Mouse (Mus musculus) left cerebral cortex, postnatal 25 days (tissue): Measurements from ENCODE around the gene Lyrm9. TPM values are rescaled to one million over a fixed set of nuclear protein-coding genes. Genes with fewer than 3 reads are reported as not detected.

ENCODE experiments used
- DNase-seq, 2 experiments: peaks; one replicate each; pipeline ENCODE4 v3.0.0; 2022; ENCODE audit warnings: low spot score in 2 of 2, mixed read lengths in 1 of 2
- intact Hi-C: fragments of 180-260 bp; cut with DNase I; formaldehyde crosslinking; loops from one replicate; pipeline ENCODE4 v1.15.1; 2025
- total RNA-seq, 2 experiments: library from RNA; stranded (reverse); gene quantifications; 2 replicates each; pipeline ENCODE4 v1.2.3; 2021

Lyrm9 gene
- total RNA-seq, result 10 to 100 TPM; 29.6 to 33.6 TPM

DNA sequence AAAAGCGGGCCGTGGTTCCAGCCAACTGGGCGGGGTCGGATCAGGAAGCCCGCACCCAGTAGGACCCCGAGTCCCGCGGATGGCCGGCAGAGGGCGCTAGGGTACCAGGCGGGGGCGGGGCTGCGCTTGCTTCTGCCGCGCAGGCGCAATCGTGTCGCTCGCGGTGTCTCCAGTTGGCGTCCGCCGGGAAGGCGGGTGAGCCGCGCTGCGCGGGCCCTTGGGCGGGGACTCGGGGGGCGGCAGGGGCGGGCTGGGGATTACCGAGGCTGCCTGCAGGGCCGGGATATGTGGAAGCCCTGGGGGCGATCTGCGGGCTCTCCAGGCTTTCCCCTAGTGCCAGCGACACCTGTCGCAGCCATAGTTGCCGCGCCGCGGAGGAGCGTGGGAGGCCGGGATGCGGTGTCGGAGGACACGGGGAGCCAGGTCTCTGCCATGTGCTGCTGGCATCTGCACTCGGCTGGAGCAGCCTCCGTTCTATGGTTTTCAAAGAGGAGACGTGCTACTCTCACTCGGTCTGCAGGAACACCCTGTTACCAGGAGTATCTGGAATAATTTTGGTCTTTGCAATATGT is at the start of gene Lyrm9:
TSS of gene Lyrm9 (plus strand) at position 143 of the 572 bp plus-strand sequence.
- intact Hi-C loops, result loop anchor here (1.0 to 5.0 kb wide), 4 partner anchors 22 to 184 kb away; partner anchors contain the start of gene Nlk
- DNase-seq, result peak; percentile 93

DNA sequence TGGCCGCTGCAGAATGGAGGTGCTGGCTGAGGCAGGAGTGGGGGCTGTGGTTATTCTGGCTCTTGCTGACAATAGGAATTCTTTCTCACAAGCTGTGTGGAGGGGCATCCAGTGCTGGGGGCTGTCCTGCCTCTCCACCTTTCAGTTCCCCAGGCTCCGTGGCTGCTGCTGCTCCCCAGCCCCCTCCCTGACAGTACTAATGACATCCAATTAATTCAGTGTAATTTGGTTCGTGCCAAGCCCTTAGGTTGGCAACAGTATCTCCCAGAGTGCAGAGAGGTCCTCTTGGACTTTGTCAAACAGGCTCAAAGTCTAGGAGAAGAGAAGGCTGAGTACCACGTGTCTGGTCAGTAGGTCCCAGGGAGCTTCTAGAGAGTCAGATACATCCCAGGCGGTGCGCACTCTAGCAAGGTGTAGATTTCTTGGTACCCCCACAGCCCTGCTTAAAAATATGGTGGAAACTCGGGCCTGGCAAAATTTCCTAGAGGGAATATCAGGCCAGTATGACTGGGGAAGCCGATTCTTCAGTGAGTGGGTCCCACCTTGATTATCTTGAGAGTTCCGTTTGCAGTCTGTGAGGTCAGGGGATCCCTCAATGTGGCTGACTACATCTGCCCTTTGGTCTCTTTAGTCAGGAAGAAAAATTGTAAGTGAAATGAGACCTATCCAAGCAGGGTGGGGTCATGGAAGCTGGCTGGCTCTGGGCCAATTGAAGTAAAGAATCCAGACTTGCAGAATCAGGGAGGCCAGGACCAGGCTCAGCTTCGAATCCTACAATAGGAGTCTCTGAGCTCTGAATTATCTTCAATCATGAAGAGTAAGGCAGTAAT is 48.3 kb upstream of the Lyrm9 start:
- no peak for DNase-seq
- intact Hi-C loops, result no loop called here

DNA sequence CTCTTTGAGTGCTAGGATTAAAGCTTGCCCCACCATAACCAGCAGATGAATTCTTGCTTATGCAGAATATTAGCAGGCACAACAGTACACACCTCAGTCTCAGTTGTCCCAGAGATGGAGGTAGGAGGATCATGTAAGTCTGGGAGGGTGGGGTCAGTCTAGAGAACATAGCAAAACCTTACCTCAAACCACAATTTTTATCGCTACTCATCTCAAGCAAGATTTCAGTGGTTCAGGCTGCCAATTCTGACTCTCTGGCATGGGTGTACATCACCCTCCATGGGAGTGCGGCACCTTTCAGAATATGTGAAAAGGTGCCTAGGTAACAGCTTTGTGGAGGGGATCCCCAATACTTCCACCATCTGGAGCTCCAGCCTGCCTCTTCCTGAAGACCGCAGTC is 46.4 kb upstream of the Lyrm9 start:
- no peak for DNase-seq
- intact Hi-C loops, result no loop called here

DNA sequence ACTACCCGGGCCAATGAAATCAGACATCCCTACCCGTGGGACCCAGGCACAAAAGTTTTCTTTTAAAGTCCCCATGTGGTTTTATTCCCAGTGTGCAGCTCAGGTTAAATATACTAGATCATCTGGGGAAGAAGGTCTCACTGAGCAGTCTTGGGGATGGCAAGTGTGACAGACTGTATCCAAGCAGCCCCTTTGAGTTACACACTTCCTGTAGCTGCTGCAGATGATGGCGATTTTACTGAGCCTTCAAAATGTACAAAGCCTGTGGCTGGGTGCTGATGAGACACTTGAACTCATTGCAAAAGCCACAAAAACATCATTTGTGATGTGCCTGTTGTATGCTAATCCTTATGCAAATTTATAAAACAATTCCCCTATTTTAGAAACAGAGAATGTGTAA is 45.8 kb upstream of the Lyrm9 start:
- intact Hi-C loops, result no loop called here
- DNase-seq, result no peak

DNA sequence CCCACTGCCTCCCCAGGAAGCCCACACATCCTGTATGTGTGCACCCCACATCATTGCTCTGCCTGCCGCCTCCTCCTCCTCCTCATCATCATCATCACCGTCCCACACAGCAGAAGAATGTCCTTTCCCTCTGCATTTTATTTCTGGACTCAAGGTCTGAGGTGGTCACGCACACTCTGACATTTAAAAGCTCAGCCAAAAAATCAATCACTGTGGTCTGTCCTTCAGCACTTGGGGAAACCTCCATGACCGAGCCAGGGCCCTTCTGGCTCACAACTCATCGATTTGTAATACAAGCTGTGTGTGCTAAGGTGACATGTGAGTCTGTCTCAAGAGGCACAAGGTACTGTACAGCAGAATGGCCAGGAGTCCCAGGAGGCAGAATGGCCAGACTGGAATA is 44.1 kb upstream of the Lyrm9 start:
- no peak for DNase-seq
- intact Hi-C loops, result no loop called here

DNA sequence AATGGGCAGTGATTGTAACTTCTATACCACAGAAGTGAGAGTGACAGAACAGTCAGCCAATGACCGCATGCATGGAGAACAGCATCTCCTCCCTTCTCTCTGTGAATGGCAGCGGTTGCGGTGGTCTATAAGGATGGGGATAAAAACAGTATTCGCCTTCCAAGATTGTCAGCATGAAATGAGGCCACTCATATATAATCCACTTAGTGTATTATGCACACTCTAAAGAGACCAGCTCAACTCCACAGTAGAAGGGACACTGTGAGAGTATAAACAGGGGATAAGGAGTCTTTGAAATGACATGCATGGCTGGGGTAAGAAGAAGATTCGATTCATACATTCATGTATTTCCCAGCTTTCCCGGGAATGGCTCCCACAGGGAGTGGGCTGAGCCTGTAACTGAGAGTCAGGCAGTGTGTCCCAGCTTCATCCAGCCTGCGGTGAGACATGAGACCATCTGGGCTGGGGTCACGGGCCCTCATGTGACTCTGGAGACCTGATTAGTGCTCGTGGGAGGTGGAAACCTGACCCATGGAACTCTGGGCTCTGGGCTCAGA is 43.5 kb upstream of the Lyrm9 start:
- peak in 1 of 2 experiments; percentile 51 for DNase-seq
- intact Hi-C loops, result no loop called here

DNA sequence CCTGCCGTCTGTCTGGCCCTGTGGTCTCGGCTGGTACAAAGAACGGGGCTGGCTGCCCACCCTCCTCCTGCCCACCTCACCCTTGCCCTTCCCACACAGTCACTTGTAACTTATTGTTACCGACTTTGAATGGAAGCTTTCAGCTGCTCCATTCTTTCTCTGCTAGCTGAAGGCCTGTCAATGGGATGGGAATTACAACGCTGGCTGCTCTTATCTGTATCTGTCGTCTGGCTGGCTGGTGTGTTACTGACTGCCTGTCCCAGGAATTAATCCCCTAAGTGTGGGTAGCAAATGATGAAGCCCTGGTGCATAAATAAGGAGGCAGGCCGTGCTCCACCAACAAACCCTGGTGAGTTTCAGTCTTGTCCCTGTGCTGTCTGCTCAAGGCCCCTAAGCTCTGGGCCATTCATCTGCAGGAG is 40.4 kb upstream of the Lyrm9 start:
- no peak for DNase-seq
- intact Hi-C loops, result no loop called here

DNA sequence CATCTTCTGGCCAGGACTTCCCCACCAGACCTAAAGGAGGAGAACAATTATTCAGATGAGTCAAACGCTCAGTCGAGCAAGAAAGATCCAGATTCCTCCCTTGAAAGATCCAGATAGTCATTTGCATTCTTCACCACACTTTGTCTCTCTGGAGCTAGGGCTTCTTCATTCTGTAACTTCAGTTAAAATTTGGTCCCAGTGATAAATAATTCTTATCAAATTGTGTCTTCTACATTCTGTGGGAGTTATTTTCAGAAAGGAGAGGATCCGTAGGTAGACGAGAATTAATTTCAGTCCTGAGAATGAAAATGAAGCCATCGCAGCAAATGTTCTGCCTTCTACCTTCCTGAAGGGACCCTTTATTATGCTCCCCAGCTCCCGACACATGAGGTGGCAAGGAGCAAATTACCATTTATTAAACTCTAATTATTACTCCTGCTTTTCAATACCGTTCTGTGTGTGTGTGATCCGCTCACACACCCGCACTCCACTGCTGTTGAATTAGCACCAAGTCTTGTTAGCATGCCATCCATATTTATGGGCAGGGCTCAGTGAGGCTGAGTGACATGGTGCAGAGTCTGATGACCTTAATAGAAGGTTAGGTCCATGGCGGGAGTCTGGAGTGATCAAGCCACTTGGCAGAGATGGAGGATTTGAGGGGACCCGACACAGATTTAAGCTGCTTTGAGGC is 36.9 kb upstream of the Lyrm9 start:
- intact Hi-C loops, result loop anchor here (5.0 kb wide), 1 partner anchor 32 kb away; no protein-coding TSS in a partner anchor
- DNase-seq, result no peak

DNA sequence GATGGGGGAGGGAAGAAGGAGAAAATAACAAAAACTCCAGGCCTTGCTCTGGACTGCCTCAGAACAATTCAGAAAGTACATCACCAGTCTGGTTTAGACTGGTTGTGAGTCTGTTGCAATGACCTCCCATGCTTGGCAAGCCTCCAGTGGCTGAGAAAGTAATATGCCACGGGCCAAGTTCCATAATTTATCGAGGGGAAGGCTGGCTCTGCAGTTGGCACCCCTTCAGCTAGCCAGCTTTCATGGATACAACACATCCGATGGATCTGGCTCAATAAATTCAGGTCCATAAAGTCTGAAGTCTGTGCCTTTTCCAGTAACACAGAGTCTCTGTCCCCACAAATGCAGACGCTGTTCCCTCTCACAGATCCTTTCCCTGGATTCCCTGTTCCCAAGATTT is 34.8 kb upstream of the Lyrm9 start:
- intact Hi-C loops, result loop anchor here (5.0 kb wide), 1 partner anchor 34 kb away; no protein-coding TSS in a partner anchor
- peak; percentile 30 to 42 for DNase-seq

DNA sequence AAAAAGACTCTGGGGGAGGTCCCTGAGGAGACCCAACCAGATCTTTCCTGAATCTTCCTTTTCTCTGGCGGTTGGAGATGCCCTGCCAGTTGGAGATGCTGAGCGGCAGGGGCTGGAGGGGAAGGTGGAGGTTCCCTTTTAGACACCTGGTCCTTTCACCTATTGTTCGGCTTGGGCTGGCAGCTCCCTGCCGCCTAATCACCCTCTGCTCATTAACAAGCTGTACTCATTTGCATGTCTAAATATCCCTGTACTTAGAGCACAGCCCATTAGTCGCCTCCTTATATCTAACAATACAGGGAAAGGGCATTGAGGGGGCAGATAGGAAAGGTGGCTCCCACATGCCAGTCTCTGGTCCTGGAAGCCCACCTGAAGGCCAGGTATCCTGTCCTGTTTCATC is 34.3 kb upstream of the Lyrm9 start:
- no peak for DNase-seq
- intact Hi-C loops, result loop anchor here (1.0 to 5.0 kb wide), 4 partner anchors 13 to 66 kb away; partner anchors contain the start of gene Lyrm9

DNA sequence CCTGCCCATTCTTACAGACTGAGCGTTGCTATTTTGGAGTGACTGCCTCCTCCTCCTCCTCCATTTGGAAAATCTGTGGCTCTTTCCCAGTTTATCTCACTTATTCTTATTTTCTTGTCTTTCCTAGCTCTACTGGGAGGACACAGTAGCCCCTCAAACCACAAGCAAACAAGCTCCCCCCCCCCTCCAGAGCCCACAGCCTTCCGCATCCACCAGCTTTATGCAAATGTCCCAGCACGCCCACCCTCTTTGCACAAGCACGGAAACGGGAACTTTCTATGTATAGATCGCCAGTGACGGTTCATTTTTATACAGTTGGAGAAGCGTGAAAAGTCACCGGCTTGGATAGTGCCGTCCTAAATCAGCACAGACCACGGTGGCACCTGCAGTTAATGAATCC is 33.9 kb upstream of the Lyrm9 start:
- DNase-seq, result peak; percentile 54 to 94
- intact Hi-C loops, result loop anchor here (1.0 to 5.0 kb wide), 4 partner anchors 13 to 66 kb away; partner anchors contain the start of gene Lyrm9

DNA sequence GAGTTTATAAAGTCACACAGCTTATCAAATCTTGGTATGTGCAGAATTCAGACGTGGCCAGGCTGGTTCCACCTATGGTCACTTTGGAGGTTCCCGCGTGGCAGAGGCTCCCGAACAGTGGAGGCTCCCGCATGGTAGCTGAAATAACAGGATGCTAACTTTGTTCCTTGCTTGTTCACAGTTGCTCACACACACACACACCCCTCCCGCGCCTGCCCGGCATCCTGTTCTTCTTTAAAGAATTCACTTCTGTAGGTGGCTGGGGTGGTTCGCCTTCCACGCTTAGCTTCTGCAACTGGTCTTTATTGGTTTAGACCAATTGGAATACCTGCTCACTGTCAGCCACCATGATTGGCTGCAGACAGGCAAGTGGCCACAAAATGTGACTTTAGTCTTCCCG is 33.3 kb upstream of the Lyrm9 start:
- DNase-seq, result peak; percentile 32 to 85
- intact Hi-C loops, result loop anchor here (5.0 kb wide), 1 partner anchor 36 kb away; no protein-coding TSS in a partner anchor

DNA sequence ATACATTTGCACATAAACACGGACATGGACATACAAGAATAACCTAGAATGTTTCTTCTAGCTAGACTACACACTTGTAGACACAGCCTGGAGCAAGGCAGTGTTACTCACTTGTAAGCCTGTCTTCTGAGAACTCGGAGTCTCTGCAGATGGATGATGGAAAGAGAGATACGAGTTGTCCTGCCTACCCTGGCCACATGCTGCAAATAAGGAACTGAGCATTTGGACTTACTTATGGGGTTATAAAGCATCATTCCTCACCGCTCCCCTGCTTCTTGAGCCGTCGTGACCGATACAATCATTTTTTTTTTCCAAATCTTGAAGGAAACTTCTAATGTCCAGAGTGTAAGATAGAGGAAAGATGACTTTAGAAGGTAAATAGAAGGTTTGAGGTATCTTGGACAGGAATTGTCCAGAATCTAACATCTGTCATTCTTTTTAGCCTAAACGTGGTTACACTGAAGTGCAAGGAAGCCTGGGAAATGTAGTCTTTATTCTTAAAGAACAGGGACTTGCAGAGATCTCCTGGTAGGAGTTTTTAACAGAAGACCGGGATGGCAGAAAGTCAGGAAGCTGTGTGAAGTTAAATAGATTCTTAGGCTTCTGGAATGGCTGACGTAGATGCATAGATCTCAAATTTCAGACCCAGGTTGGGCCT is 30.2 kb upstream of the Lyrm9 start:
- no peak for DNase-seq
- intact Hi-C loops, result no loop called here

DNA sequence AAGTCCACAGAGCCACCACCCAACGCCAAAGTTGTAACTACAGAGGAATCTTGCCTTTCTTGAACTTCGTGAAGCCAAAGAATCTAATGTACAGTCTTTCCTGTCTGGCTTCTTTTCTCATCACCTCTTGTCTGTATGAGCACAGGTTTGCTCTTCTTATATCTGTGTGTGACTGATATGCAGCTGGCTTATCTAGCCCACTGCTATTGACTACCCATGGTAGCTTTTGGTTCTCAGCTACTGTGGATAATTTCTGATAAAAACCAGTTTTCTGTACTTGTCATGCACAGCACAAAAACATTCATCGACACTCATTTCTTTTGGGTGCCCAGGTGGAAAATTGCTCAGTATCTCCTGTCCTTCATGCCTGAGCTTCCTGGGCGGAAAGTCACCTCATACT is 25.3 kb upstream of the Lyrm9 start:
- intact Hi-C loops, result no loop called here

DNA sequence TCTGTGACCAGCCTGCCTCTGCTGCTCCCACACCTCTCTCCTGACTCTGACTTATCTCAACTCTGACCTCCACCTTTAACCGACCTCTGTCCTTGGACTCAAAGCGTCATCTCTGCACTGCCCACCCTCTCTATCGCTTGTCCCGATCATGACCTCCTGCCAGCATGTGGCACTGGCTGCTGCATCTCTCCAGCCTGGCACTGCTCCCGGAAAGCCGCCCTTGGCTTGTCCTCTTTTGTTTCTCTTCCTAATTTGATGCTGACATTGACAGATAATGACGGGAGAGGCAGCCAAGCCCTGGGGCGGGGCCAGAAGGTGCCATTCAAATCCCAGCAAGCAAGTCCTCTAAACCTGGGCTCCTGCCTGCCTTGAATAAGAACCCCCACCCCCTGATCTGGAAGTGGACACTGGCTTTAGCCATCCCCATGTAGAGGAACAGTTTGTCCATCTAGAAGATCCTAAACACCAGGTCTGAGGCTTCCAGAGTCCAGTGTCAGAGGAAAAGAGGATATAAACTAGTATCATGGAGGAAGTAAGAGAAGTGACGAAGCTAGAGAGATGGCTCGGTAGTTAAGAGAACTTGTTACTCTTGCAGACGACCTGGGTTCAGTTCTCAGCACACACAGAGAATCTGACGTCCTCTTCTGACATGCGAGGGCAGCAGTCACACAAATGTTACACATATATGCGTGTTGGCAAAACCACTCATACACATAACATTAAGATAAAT is 22.6 kb upstream of the Lyrm9 start:
- no peak for DNase-seq
- intact Hi-C loops, result loop anchor here (2.0 kb wide), 1 partner anchor 23 kb away; the partner anchor contains the start of gene Lyrm9

More for the DNA sequence above, 25.3 kb upstream of the Lyrm9 start:
- DNase-seq, result no peak

DNA sequence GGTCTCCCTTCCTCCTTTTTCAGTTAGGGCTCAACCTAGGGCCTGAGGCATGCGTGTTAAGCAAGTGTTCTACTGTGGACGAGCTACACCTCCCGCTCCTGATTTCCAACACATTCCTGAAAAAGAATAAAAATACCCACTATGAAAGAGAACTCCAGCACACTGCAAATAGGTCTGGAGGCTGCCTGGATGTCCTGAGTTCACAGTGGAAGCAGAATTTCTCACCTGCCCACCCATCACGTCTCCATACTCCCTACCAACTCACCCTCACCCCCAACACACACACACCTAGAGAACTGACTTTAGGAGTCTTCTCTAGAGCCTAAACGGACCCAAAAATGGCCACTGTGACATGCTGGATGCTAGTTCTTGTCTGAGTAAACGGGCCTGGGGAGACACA is 21.8 kb upstream of the Lyrm9 start:
- DNase-seq, result peak in 1 of 2 experiments; percentile 80
- intact Hi-C loops, result loop anchor here (2.0 kb wide), 1 partner anchor 22 kb away; the partner anchor contains the start of gene Lyrm9

DNA sequence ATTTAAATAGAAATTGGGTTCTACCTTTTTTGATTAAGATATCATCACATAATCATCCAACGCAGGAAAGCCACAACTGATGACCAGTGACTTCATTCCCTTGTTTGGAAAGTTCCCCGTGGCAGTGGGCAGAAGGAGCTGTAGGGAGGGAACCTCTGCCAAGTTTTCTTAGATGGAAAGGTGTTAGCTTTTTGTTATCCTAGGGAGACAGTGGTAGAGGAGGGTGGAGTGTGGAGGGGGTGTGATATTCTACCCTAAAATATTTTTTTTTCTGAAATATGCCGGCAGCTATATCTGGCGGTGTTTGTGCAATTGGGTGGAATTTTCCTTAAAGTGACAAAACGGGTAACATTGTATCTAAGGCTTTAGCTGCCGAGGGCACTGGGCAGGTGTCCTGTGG is 21.2 kb upstream of the Lyrm9 start:
- DNase-seq, result peak in 1 of 2 experiments; percentile 93
- intact Hi-C loops, result loop anchor here (1.0 to 5.0 kb wide), 8 partner anchors 13 to 163 kb away; partner anchors contain the start of gene Lyrm9

DNA sequence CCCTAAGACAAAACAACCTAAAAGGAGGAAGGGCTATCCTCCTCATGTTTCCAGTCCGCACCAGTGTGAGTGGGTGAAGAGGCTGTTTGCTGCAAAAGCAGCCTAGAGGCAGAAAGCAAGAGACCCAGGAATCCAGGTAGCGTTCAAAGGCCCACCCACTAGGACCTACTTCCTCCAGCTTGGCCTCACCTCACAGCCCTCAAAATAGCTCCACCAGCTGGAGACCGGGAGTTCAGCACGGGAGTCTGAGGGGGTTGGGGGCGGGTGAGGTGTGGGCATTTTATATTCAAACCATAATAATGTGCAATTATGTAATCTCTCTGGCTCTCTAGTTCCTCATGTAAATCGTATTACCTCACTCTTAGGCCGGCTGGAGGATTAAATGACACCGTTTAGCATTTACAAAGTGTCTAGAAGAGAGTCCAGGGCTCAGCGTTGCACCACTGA is 20.7 kb upstream of the Lyrm9 start:
- peak in 1 of 2 experiments; percentile 87 for DNase-seq
- intact Hi-C loops, result loop anchor here (1.0 to 5.0 kb wide), 8 partner anchors 13 to 163 kb away; partner anchors contain the start of gene Lyrm9
